Mouse (Mus musculus) monocyte, adult 2 months (primary cell): ENCODE measurements at regions not wholly inside any gene's neighbourhood (a gene's known extent, or its start where the extent isn't known, plus 50 kb on each side); places are given as distances from the start of the nearest gene placed in this dataset.
A peak's percentile ranks its signal among the peaks of the same experiment; 100 is the strongest.

Experiments used
- DNase-seq, 2 experiments: peaks; one replicate each; pipeline ENCODE4 v3.0.0; 2022; ENCODE audit warnings: low spot score in 2 of 2, low read depth in 1 of 2

GRCm38 (mm10) chr10:17416121-17416520, 306.9 kb upstream of the Cited2 start:
- DNase-seq: no peak

DNA sequence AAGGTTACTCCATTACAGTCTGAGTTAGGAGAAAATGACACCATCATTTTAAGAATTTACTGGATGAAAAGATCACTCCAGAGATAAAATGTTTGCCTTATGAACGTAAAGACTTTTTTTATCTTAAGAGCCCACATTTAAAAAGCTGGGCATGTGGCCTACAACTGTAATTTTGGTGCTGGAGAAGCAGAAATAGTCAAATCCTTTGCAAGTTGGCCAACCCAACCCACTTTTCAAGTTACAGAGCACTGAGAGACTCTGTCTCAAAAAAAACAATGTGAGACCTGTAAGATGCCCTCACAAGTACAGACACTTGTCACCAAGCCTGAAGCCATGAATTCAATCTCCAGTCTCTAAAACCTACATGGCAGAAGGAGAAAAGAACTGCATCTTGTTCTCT, 305.6 kb upstream of the Cited2 start:
- DNase-seq: no peak

GRCm38 (mm10) chr10:17418227-17418685, 304.8 kb upstream of the Cited2 start:
- peak; percentile 43 to 63 for DNase-seq

DNA sequence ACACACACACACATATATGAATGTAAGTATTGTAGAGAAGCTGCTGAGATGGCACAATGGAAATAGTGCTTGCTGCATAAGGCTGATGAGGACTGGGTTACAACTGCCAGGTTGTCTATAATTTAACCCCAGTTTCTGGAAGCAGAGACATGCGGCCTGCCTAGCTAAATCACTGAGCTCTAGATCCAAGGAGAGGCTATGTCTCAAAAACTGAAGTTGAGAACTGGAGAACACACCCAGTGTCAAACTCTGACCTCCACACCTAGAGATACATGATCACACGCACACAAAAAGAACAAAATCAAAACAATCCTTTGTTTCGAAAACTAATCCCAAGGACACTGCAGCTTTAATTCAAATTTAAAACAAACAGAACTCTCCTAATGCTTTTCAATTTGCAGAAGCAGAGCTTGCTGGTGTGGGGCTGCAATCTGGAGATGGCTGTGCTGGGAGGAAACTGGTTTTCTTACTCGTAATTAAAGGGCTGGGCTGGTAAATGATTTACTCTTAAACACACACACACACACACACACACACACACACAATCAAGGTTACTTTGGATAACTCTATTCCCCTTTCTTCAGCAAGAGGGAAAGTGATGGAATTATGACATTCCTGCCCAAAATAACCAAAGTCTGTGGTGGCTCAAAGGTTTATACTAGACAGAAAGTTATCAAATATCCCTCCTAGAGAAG, 299.3 kb upstream of the Cited2 start:
- no peak for DNase-seq

DNA sequence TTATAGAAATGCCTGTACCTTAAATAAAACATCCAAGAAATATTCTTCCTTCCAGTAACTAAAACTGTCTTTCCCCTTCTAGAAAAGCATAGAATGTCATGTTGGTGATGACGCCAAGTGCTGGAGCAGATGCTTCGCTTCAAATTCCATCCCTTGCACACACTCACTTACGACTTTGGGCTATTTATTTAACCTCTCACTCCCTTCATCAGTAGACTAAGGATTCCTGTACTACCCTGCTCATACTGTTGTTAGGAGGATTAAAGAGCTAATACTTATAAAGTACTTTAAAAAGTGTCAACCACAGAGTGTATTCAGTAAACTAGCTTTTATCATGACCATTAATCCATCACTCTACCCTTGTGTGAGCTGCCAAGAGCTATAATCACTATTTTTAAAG, 296.8 kb upstream of the Cited2 start:
- DNase-seq: no peak

- DNase-seq: no peak
Observed at GRCm38 (mm10) chr10:17427316-17427715, 295.7 kb upstream of the Cited2 start.

- DNase-seq: no peak
Observed at GRCm38 (mm10) chr10:17428315-17428714, 294.7 kb upstream of the Cited2 start.

DNA sequence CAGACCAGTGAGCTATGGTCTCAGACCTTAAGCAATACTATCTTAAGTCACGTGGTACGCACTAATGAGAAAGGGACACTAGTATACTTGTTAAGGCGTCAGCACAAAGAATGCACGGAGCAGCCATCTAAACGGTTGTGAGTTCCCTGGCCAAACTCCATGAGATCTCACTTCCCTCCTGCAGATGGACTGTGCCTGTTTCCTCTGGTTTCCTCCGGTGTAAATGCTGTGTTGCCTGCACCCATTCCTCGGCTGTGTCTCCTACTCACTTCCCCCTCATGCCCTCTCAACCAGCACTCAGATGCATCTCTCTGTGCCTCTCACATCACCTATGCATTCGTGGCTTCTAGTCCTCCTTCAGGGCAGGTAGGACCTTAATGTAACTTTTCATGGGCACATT, 291.9 kb upstream of the Cited2 start:
- no peak for DNase-seq

DNA sequence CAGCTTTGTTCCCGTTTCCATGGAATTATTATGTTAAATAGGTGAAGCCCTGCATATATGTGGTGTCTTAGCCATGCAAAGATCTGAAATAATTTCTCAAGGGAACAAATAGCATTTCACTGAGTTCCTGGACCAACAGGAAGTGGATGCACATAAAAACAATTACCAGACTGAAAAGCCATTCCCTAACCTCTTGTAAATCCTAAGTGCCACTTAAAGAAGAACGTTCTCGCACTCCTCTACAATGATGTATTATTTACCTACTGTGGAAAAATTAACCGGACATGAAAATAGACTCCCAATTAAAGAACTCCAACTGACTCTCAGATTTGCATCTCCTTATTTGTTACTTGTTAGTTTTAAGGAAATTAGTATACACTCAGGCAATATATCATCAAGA, 288.9 kb upstream of the Cited2 start:
- DNase-seq: no peak

DNA sequence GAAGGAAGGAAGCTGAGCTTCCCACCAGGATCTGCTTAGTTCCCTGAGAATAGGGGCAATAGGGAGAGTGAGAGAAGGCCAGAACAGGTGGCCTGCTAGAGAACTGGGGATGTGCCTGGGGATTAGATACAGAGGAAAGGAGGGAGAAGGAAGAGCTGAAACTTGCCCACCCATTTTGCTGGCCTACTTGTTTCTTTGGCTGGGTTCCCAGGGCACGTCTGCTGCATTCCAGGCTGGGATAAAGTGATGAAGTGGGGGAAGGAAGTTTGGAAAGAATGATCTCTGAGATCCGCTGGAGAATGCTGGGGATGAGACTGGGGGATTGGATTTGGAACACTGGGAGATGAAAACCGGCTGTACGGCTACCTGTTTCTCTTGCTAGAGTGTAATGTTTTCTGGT, 272.8 kb upstream of the Cited2 start:
- DNase-seq: no peak

- no peak for DNase-seq
Observed at GRCm38 (mm10) chr10:17470880-17471279, 252.1 kb upstream of the Cited2 start.

DNA sequence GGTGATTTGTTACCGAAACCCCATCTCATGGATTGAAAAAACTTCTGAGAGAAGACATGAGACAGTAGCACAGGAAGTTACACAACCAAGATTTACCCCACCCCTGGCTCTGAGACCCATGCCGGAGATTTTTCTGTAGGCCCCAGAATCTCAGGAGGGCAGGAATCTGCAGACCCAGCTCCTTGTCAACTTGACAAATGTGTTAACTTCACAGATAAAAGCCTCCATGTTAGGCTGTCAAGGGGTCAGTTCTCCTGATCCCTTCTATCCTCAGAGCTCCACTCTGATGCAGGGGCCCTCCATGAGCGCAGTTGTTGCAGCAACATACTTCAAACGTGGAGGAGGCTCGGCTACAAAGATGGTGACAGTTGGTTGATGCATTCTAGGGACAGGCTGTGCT, 250.5 kb upstream of the Cited2 start:
- DNase-seq: no peak

- DNase-seq: no peak
Observed at GRCm38 (mm10) chr10:17475976-17476375, 247.0 kb upstream of the Cited2 start.

DNA sequence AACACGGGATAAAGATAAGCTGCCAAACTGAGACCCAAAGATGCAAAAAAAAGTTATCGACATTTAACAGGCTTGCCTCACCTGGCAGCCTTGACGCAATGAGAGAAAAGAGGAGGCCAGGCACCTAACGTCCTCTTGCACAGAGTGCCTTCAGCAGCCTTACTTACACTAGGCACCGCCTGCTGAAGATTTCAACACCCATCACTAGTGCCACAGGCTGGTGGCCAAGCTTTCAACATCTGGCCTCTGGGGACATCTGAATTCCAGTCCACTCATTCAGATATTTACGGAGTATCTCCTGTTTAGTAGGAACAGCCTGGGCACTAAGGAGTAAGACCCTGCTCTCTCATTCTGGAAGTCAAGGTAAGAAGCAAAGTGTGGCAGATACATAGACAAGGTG, 246.3 kb upstream of the Cited2 start:
- DNase-seq: no peak

- no peak for DNase-seq
Observed at GRCm38 (mm10) chr10:17478761-17479632, 244.0 kb upstream of the Cited2 start.

GRCm38 (mm10) chr10:17482751-17483150, 240.3 kb upstream of the Cited2 start:
- no peak for DNase-seq

DNA sequence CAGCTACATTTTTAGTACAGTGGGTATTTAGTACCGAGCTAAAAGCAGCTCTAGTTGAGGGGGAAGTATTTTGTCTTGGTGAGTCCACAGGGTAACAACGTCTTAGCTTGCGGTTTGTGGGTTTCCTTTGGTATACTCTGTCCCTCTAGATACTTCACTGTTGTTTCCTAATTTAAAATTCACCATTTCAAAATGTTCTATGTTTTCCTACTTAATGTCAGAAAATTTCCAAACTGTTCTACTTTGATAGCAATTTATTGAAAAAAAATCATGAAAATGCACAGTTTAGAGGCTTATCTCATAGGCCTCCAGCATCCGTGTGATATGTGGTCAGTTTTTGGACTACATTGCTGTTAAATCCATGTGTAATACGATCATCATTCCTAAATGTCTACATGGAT, 238.0 kb upstream of the Cited2 start:
- DNase-seq: no peak

GRCm38 (mm10) chr10:17485515-17485914, 237.5 kb upstream of the Cited2 start:
- DNase-seq: no peak

DNA sequence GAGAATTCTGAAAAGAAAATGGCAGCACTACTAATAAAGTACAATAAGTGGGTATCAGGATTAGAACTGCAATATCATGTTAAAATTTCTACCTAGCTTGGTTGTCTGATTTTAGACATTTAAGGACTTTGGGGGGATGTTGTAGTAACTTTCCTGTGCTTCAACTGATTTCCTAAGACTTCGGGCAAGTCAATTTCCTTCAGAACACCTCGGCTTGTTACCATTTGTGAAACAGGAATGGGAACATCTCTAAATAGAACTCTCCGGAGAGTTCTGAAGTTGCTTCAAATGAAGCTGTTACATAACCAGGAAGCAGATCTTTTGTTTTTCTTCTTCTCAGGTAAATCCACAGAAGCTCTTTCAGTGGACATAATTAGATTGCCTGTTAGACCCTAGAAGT, 237.0 kb upstream of the Cited2 start:
- no peak for DNase-seq

- DNase-seq: no peak
Observed at GRCm38 (mm10) chr10:17487460-17487859, 235.6 kb upstream of the Cited2 start.

GRCm38 (mm10) chr10:17491611-17492305, 231.3 kb upstream of the Cited2 start:
- no peak for DNase-seq

DNA sequence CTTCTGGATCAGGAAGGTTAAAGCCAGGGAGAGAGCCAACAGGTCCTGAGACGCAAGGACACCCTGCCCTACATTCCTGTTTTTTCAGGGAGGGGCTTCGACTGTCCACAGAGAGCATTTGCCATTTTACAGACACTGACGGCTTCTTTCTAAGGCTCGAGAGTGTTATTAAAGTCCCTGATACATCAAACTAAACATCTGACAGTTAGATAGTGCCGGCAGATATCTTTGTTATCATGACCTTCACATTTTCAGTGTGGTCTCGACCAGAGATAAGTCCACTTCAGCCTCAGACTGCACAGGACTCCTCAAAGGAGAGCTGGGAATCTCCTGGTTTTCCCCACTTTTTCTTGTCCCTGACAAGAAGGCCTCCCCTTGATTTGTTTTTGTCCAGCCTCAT, 229.9 kb upstream of the Cited2 start:
- no peak for DNase-seq
